Mouse (Mus musculus) ES-Bruce4 (cell line): ENCODE data around the gene Bub3.

Experiments used
- CTCF ChIP-seq: IDR thresholded peaks from one replicate; pipeline ENCODE4 v1.8.1; 2011; ENCODE audit warnings: low read depth, low read length
- POLR2A ChIP-seq: IDR thresholded peaks from one replicate; pipeline ENCODE4 v1.8.1; 2011; ENCODE audit warnings: low read length; ENCODE audit not compliant: insufficient read depth

GRCm38 (mm10) chr7:131541184-131542114 is 18.6 kb upstream of the Bub3 start:
- TF ChIP-seq POLR2A (no peak), CTCF (no peak)
